Mouse (Mus musculus) heart, postnatal 0 days (tissue): ENCODE measurements around the gene Cdyl2. TPM values are rescaled to one million over a fixed set of nuclear protein-coding genes. Genes with fewer than 3 reads are reported as not detected.

Experiments
- ATAC-seq: fragments of 200-750 bp; cut with Nextera tagmentation; 2 replicates; pipeline ENCODE4 v1.8.0; 2017; ENCODE audit warnings: low read depth, moderate number of reproducible peaks, moderate library complexity; ENCODE audit not compliant: insufficient read depth
- DNase-seq: peaks from one replicate; pipeline ENCODE4 v3.0.0-alpha.2; 2016; ENCODE audit warnings: low spot score
- H3K27ac ChIP-seq: fragments of 300-500 bp; sonication (generic); 2 replicates; pipeline ENCODE4 v1.5.1; 2014; ENCODE audit warnings: low read depth, mild to moderate bottlenecking
- H3K27me3 ChIP-seq: fragments of 300-500 bp; sonication (generic); 2 replicates; pipeline ENCODE4 v1.6.1; 2014; ENCODE audit warnings: low read length, mixed read lengths; ENCODE audit not compliant: control insufficient read depth, insufficient read depth
- H3K36me3 ChIP-seq: fragments of 300-500 bp; sonication (generic); replicated peaks from 2 replicates; pipeline ENCODE4 v1.6.1; 2014; ENCODE audit warnings: low read length, mixed read lengths; ENCODE audit not compliant: control insufficient read depth, insufficient read depth
- H3K4me1 ChIP-seq: fragments of 300-500 bp; sonication (generic); 2 replicates; pipeline ENCODE4 v1.6.1; 2014; ENCODE audit warnings: antibody characterized with exemption; ENCODE audit not compliant: control insufficient read depth, insufficient read depth
- H3K4me2 ChIP-seq: fragments of 300-500 bp; sonication (generic); 2 replicates; pipeline ENCODE4 v1.6.1; 2014; ENCODE audit warnings: low read depth, mild to moderate bottlenecking, low read length, moderate library complexity
- H3K4me3 ChIP-seq: fragments of 300-500 bp; sonication (generic); 2 replicates; pipeline ENCODE4 v1.5.1; 2014; ENCODE audit warnings: low read depth, low read length
- H3K9ac ChIP-seq: fragments of 300-500 bp; sonication (generic); replicated peaks from 2 replicates; pipeline ENCODE4 v1.6.1; 2014; ENCODE audit warnings: low read depth, low read length, mixed read lengths
- H3K9me3 ChIP-seq: fragments of 300-500 bp; sonication (generic); replicated peaks from 2 replicates; pipeline ENCODE4 v1.6.1; 2016; ENCODE audit warnings: low read length; ENCODE audit not compliant: control insufficient read depth
- CTCF ChIP-seq: IDR thresholded peaks from 2 replicates; pipeline ENCODE4 v1.5.1; 2016; ENCODE audit warnings: antibody characterized with exemption, control low read depth, low read depth
- EP300 ChIP-seq: IDR thresholded peaks from 2 replicates; pipeline ENCODE4 v1.6.1; 2016; ENCODE audit warnings: antibody characterized with exemption, low read depth
- WGBS: fragments of 180-500 bp; shearing (Covaris S2); extraction: QIAGEN DNeasy Blood & Tissue Kit; methylation state at CpG from one replicate; pipeline ENCODE4 v1.1.7; 2014; 5-methylcytosine and 5-hydroxymethylcytosine counted together
- polyA plus RNA-seq: library from polyadenylated mRNA; unstranded; fragments of >200 nt; fragmentation: Nextera tagmentation; extraction: Ambion mirVana; gene quantifications from 2 replicates; pipeline ENCODE4 v1.2.1, GENCODE M21; 2015
- total RNA-seq: library from RNA; depleted of rRNA; stranded (reverse); fragments of >200 nt; gene quantifications from 2 replicates; pipeline ENCODE4 v1.2.3, GENCODE M21; 2014; ENCODE audit warnings: low replicate concordance

Gene Cdyl2
- total and polyA plus RNA-seq, 2 experiments from 2014 or later = 3.3 to 4.7 TPM

DNA sequence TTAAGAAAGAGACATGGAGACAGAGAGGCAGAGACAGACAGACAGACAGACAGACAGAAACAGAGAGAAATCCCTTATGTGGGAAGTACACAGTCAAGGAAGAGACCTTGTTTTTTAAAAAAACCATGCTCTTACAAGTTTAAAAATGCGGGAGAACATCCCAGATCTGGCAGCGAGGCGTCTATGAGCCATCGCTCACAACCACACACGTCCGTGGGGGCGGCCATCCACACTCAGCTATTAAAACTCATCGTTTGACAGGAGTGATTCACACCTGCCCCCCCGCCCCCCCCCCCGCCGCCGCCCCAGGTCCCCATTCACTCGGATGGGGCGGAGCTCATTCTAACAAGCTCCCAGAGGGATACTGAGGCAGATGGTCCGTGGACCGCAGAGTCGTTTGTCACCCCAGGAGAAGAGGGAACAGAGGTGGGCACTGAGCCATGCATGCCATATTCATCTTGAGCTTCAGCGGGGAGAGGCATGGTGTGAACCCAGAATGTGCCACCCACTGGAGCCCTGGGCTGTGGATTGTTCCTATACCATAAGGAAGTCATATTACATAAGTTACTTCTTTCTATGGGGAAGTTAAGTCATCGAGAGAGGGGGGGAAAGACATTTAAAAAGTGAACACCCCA, 113.0 kb downstream of the Cdyl2 start:
- ATAC-seq (no peak), DNase-seq (no peak)
- 73% methylated on average over 19 of the region's 19 CpGs for WGBS
- H3K36me3 ChIP-seq = no peaks in the 10 kb centered on the region
- H3K4me3 ChIP-seq = no peak overlapping the region
- H3K27me3 ChIP-seq = no peaks in the 10 kb centered on the region
- no peak overlapping the region for H3K4me2 ChIP-seq
- no peaks in the 10 kb centered on the region for H3K9me3 ChIP-seq
- TF ChIP-seq EP300 (no peak), CTCF (no peak)
- no peaks in the 10 kb centered on the region for H3K4me1 ChIP-seq
- no peak overlapping the region for H3K9ac ChIP-seq
- H3K27ac ChIP-seq = no peak overlapping the region

GRCm38 (mm10) chr8:116619221-116619620, 113.6 kb downstream of the Cdyl2 start:
- DNase-seq = no peak
- H3K27me3 ChIP-seq = no peaks in the 10 kb centered on the region
- no peaks in the 10 kb centered on the region for H3K36me3 ChIP-seq
- no peak overlapping the region for H3K4me2 ChIP-seq
- no peak for TF ChIP-seq EP300
- no peak for TF ChIP-seq CTCF
- H3K4me3 ChIP-seq = no peak overlapping the region
- no peak overlapping the region for H3K27ac ChIP-seq
- no peak overlapping the region for H3K9ac ChIP-seq
- H3K9me3 ChIP-seq = no peaks in the 10 kb centered on the region
- ATAC-seq = no peak
- H3K4me1 ChIP-seq = no peaks in the 10 kb centered on the region
- WGBS = 87% methylated on average over 5 of the region's 5 CpGs

DNA sequence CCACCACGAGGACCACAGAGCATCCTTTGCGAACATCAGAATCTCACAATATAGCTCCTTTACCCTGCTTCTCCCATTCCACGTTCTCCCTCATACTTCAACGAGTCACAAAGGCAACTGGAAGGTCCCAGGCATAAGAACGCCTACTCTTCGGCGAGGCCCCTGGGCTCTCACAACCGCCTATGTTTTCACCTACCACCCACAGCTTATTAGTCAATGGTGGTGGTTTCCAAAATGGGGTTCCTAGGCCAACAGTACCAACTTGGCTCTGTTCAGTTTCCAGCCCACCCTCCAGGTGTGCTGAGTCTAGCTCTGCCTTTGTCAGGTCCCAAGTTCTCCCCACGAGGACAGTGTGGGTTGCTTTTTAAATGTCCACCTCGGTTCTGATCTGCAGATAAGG, 114.0 kb downstream of the Cdyl2 start:
- Histone ChIP-seq H3K36me3 (no peaks in the 10 kb centered on the region), H3K9me3 (no peaks in the 10 kb centered on the region), H3K4me2 (no peak overlapping the region), H3K9ac (no peak overlapping the region), H3K27ac (no peak overlapping the region), H3K4me1 (no peaks in the 10 kb centered on the region), H3K27me3 (no peaks in the 10 kb centered on the region), H3K4me3 (no peak overlapping the region)
- TF ChIP-seq CTCF (no peak), EP300 (no peak)
- ATAC-seq = no peak
- DNase-seq = no peak
- 81% methylated on average over 10 of the region's 10 CpGs for WGBS

- H3K27ac ChIP-seq = no peak overlapping the region
- WGBS = 70% methylated on average over 4 of the region's 4 CpGs
- H3K27me3 ChIP-seq = no peaks in the 10 kb centered on the region
- no peaks in the 10 kb centered on the region for H3K36me3 ChIP-seq
- H3K4me1 ChIP-seq = no peaks in the 10 kb centered on the region
- DNase-seq (no peak), ATAC-seq (no peak)
- H3K4me3 ChIP-seq = no peak overlapping the region
- no peaks in the 10 kb centered on the region for H3K9me3 ChIP-seq
- H3K9ac ChIP-seq = no peak overlapping the region
- no peak overlapping the region for H3K4me2 ChIP-seq
- no peak for TF ChIP-seq EP300
- TF ChIP-seq CTCF = no peak
Observed at GRCm38 (mm10) chr8:116617891-116618290, 114.9 kb downstream of the Cdyl2 start.

GRCm38 (mm10) chr8:116616369-116616768, 116.4 kb downstream of the Cdyl2 start:
- H3K4me2 ChIP-seq = no peak overlapping the region
- no peak for ATAC-seq
- no peaks in the 10 kb centered on the region for H3K36me3 ChIP-seq

GRCm38 (mm10) chr8:116614901-116615300, 117.9 kb downstream of the Cdyl2 start:
- no peak for DNase-seq

More at GRCm38 (mm10) chr8:116616369-116616768, 116.4 kb downstream of the Cdyl2 start:
- Histone ChIP-seq H3K27me3 (no peaks in the 10 kb centered on the region), H3K9me3 (no peaks in the 10 kb centered on the region), H3K27ac (no peak overlapping the region), H3K4me3 (no peak overlapping the region), H3K9ac (no peak overlapping the region), H3K4me1 (no peaks in the 10 kb centered on the region)
- no peak for DNase-seq
- TF ChIP-seq CTCF (no peak), EP300 (no peak)

More at GRCm38 (mm10) chr8:116614901-116615300, 117.9 kb downstream of the Cdyl2 start:
- H3K4me1 ChIP-seq = no peaks in the 10 kb centered on the region
- H3K4me3 ChIP-seq = no peak overlapping the region
- H3K27me3 ChIP-seq = no peaks in the 10 kb centered on the region
- no peak overlapping the region for H3K9ac ChIP-seq
- no peak for ATAC-seq
- WGBS = 70% methylated on average over 7 of the region's 7 CpGs
- no peaks in the 10 kb centered on the region for H3K9me3 ChIP-seq
- no peak for TF ChIP-seq EP300
- TF ChIP-seq CTCF = no peak
- no peak overlapping the region for H3K4me2 ChIP-seq
- no peak overlapping the region for H3K27ac ChIP-seq
- no peaks in the 10 kb centered on the region for H3K36me3 ChIP-seq
